Mouse (Mus musculus) limb, embryonic 12.5 days (tissue): ENCODE data around the gene Tbk1. TPM values are rescaled to one million over a fixed set of nuclear protein-coding genes. Genes with fewer than 3 reads are reported as not detected.

Source experiments
- ATAC-seq: fragments of 200-750 bp; cut with Nextera tagmentation; 2 replicates; pipeline ENCODE4 v1.8.0; 2017; ENCODE audit warnings: low read depth, moderate TSS enrichment; ENCODE audit not compliant: insufficient number of reproducible peaks, insufficient read depth, low FRiP score, low TSS enrichment
- H3K27ac ChIP-seq: fragments of 300-500 bp; sonication (generic); 2 replicates; pipeline ENCODE4 v1.5.1; 2016; ENCODE audit warnings: mild to moderate bottlenecking, moderate library complexity
- H3K27me3 ChIP-seq: fragments of 300-500 bp; sonication (generic); 2 replicates; pipeline ENCODE4 v1.6.1; 2016; ENCODE audit warnings: mild to moderate bottlenecking, moderate library complexity
- H3K36me3 ChIP-seq: fragments of 300-500 bp; sonication (generic); 2 replicates; pipeline ENCODE4 v1.6.1; 2016; ENCODE audit warnings: mild to moderate bottlenecking, moderate library complexity
- H3K4me1 ChIP-seq: fragments of 300-500 bp; sonication (generic); replicated peaks from 2 replicates; pipeline ENCODE4 v1.6.1; 2016
- H3K4me2 ChIP-seq: fragments of 300-500 bp; sonication (generic); 2 replicates; pipeline ENCODE4 v1.6.1; 2016; ENCODE audit warnings: mild to moderate bottlenecking, moderate library complexity
- H3K4me3 ChIP-seq: fragments of 300-500 bp; sonication (generic); replicated peaks from 2 replicates; pipeline ENCODE4 v1.5.1; 2016; ENCODE audit warnings: mild to moderate bottlenecking
- H3K9ac ChIP-seq: fragments of 300-500 bp; sonication (generic); replicated peaks from 2 replicates; pipeline ENCODE4 v1.6.1; 2016; ENCODE audit warnings: mild to moderate bottlenecking, moderate library complexity
- H3K9me3 ChIP-seq: fragments of 300-500 bp; sonication (generic); 2 replicates; pipeline ENCODE4 v1.6.1; 2016; ENCODE audit warnings: mild to moderate bottlenecking, moderate library complexity
- WGBS: fragments of 180-500 bp; shearing (Covaris S2); methylation state at CpG from one replicate; pipeline ENCODE4 v1.1.7; 2016; 5-methylcytosine and 5-hydroxymethylcytosine counted together
- microRNA-seq: library from miRNA; unstranded; fragments of <30 nt; microRNA quantifications from one replicate; pipeline ENCODE4, GENCODE M21; 2017
- polyA plus RNA-seq: library from polyadenylated mRNA; unstranded; fragments of >200 nt; fragmentation: Nextera tagmentation; extraction: Ambion mirVana; gene quantifications from 2 replicates; pipeline ENCODE4 v1.2.1, GENCODE M21; 2016

Gene Tbk1
- polyA plus RNA-seq, 1 experiment from 2014 or later, result 33.7 TPM

GRCm38 (mm10) chr10:121496616-121497015, 90.0 kb downstream of the Tbk1 start:
- Histone ChIP-seq H3K4me2 (no peak overlapping the region), H3K4me1 (peaks cover 15% of the 10 kb centered on the region), H3K27me3 (no peaks in the 10 kb centered on the region), H3K4me3 (no peak overlapping the region), H3K36me3 (no peaks in the 10 kb centered on the region), H3K9me3 (no peaks in the 10 kb centered on the region), H3K9ac (no peak overlapping the region), H3K27ac (no peak overlapping the region)
- WGBS, result 83% methylated on average over 7 of the region's 7 CpGs
- ATAC-seq, result no peak

Small RNA genes lying within 50 kb of the gene (microRNA-seq; reads per million reads assigned to microRNA genes)
- gene Gm24330, result not detected

Other genes with a start within 250 kb of the Tbk1 start
- gene Tbc1d30, start 235.5 kb downstream of the Tbk1 start, polyA plus RNA-seq, result 0.63 and 0.77 TPM in 2 replicates
- gene Gns, start 221.7 kb downstream of the Tbk1 start, polyA plus RNA-seq, result 38.7 and 42.1 TPM in 2 replicates
- 20.2 and 22.2 TPM in 2 replicates for gene Rassf3, start 110.4 kb downstream of the Tbk1 start, polyA plus RNA-seq
- 59.3 and 65.0 TPM in 2 replicates for gene Xpot, start 39.5 kb upstream of the Tbk1 start, polyA plus RNA-seq
- gene D930020B18Rik, start 54.8 kb upstream of the Tbk1 start, polyA plus RNA-seq, result 1.8 and 2.0 TPM in 2 replicates
- 2.6 and 2.9 TPM in 2 replicates for gene BC048403, start 153.2 kb upstream of the Tbk1 start, polyA plus RNA-seq